Mouse (Mus musculus) stomach, postnatal 0 days (tissue): ENCODE measurements around the gene Ppp3ca. TPM values are rescaled to one million over a fixed set of nuclear protein-coding genes. Genes with fewer than 3 reads are reported as not detected.

ENCODE experiments used
- ATAC-seq: fragments of 200-750 bp; cut with Nextera tagmentation; 2 replicates; pipeline ENCODE4 v1.8.0; 2017; ENCODE audit not compliant: low FRiP score, low TSS enrichment
- DNase-seq: peaks from one replicate; pipeline ENCODE4 v3.0.0-alpha.2; 2016; ENCODE audit warnings: low spot score
- H3K27ac ChIP-seq: fragments of 300-500 bp; sonication (generic); replicated peaks from 2 replicates; pipeline ENCODE4 v1.5.1; 2014; ENCODE audit warnings: mild to moderate bottlenecking, control low read depth
- H3K27me3 ChIP-seq: fragments of 300-500 bp; sonication (generic); 2 replicates; pipeline ENCODE4 v1.6.1; 2014; ENCODE audit warnings: low read length; ENCODE audit not compliant: control insufficient read depth, insufficient read depth
- H3K36me3 ChIP-seq: fragments of 300-500 bp; sonication (generic); 2 replicates; pipeline ENCODE4 v1.6.1; 2014; ENCODE audit warnings: low read length, mixed read lengths; ENCODE audit not compliant: control insufficient read depth, insufficient read depth
- H3K4me1 ChIP-seq: fragments of 300-500 bp; sonication (generic); replicated peaks from 2 replicates; pipeline ENCODE4 v1.6.1; 2014; ENCODE audit warnings: antibody characterized with exemption; ENCODE audit not compliant: control insufficient read depth, insufficient read depth
- H3K4me2 ChIP-seq: fragments of 300-500 bp; sonication (generic); replicated peaks from 2 replicates; pipeline ENCODE4 v1.6.1; 2014; ENCODE audit warnings: low read depth, mild to moderate bottlenecking, control low read depth, moderate library complexity
- H3K4me3 ChIP-seq: fragments of 300-500 bp; sonication (generic); 2 replicates; pipeline ENCODE4 v1.5.1; 2014; ENCODE audit warnings: low read depth, low read length, control low read depth
- H3K9ac ChIP-seq: fragments of 300-500 bp; sonication (generic); 2 replicates; pipeline ENCODE4 v1.6.1; 2014; ENCODE audit warnings: mild to moderate bottlenecking, low read length, control low read depth, mixed read lengths
- H3K9me3 ChIP-seq: fragments of 300-500 bp; sonication (generic); 2 replicates; pipeline ENCODE4 v1.6.1; 2016; ENCODE audit warnings: low read length; ENCODE audit not compliant: control insufficient read depth
- CTCF ChIP-seq: IDR thresholded peaks from 2 replicates; pipeline ENCODE4 v1.5.1; 2016; ENCODE audit warnings: antibody characterized with exemption, low read depth, mild to moderate bottlenecking, moderate library complexity
- EP300 ChIP-seq: optimal IDR thresholded peaks from 2 replicates; pipeline ENCODE3; 2016; ENCODE audit warnings: antibody characterized with exemption
- WGBS: fragments of 180-500 bp; shearing (Covaris S2); extraction: QIAGEN DNeasy Blood & Tissue Kit; methylation state at CpG from one replicate; pipeline ENCODE4 v1.1.7; 2014; 5-methylcytosine and 5-hydroxymethylcytosine counted together
- polyA plus RNA-seq: library from polyadenylated mRNA; unstranded; fragments of >200 nt; fragmentation: Nextera tagmentation; extraction: Ambion mirVana; gene quantifications from 2 replicates; pipeline ENCODE4 v1.2.1, GENCODE M21; 2015

Gene Ppp3ca
- polyA plus RNA-seq, 1 experiment from 2014 or later, result 50.2 TPM

- WGBS, result 72% methylated on average over 4 of the region's 4 CpGs
- Histone ChIP-seq H3K27me3 (no peaks in the 10 kb centered on the region), H3K9me3 (no peaks in the 10 kb centered on the region), H3K27ac (no peak overlapping the region), H3K4me1 (no peaks in the 10 kb centered on the region), H3K4me3 (no peak overlapping the region), H3K4me2 (no peak overlapping the region), H3K9ac (no peak overlapping the region), H3K36me3 (no peaks in the 10 kb centered on the region)
- DNase-seq (no peak), ATAC-seq (no peak)
- TF ChIP-seq CTCF (no peak), EP300 (no peak)
Observed at GRCm38 (mm10) chr3:136853596-136853995, 183.7 kb downstream of the Ppp3ca start.

GRCm38 (mm10) chr3:136855996-136856395 lies 186.1 kb downstream of the Ppp3ca start:
- Histone ChIP-seq H3K9ac (no peak overlapping the region), H3K27ac (no peak overlapping the region), H3K36me3 (no peaks in the 10 kb centered on the region), H3K4me1 (no peaks in the 10 kb centered on the region), H3K9me3 (no peaks in the 10 kb centered on the region), H3K27me3 (no peaks in the 10 kb centered on the region), H3K4me2 (no peak overlapping the region), H3K4me3 (no peak overlapping the region)
- no peak for DNase-seq
- TF ChIP-seq CTCF (no peak), EP300 (no peak)
- WGBS, result 57% methylated on average over 4 of the region's 4 CpGs
- no peak for ATAC-seq

- Histone ChIP-seq H3K4me3 (no peak overlapping the region), H3K4me1 (no peaks in the 10 kb centered on the region), H3K9ac (no peak overlapping the region), H3K27me3 (no peaks in the 10 kb centered on the region), H3K4me2 (no peak overlapping the region), H3K9me3 (no peaks in the 10 kb centered on the region), H3K36me3 (no peaks in the 10 kb centered on the region), H3K27ac (no peak overlapping the region)
- DNase-seq, result peak; percentile 19
- ATAC-seq, result peak; percentile 94
- TF ChIP-seq EP300 (no peak), CTCF (no peak)
- WGBS, result 32% methylated on average over 11 of the region's 11 CpGs
Observed at GRCm38 (mm10) chr3:136862051-136862837, 192.3 kb downstream of the Ppp3ca start.

- Histone ChIP-seq H3K4me2 (no peak overlapping the region), H3K36me3 (no peaks in the 10 kb centered on the region), H3K27me3 (no peaks in the 10 kb centered on the region), H3K27ac (no peak overlapping the region), H3K9ac (no peak overlapping the region), H3K4me3 (no peak overlapping the region), H3K9me3 (no peaks in the 10 kb centered on the region), H3K4me1 (no peaks in the 10 kb centered on the region)
- WGBS, result 85% methylated on average over 5 of the region's 5 CpGs
- peak; percentile 36; the same call in 1 of the 2 replicates for TF ChIP-seq CTCF
- TF ChIP-seq EP300, result no peak
- no peak for ATAC-seq
- no peak for DNase-seq
Observed at GRCm38 (mm10) chr3:136863127-136863526, 193.2 kb downstream of the Ppp3ca start.

GRCm38 (mm10) chr3:136864306-136864705 lies 194.4 kb downstream of the Ppp3ca start:
- no peaks in the 10 kb centered on the region for H3K4me1 ChIP-seq
- no peak overlapping the region for H3K27ac ChIP-seq
- no peak overlapping the region for H3K4me2 ChIP-seq
- DNase-seq, result no peak
- H3K9ac ChIP-seq, result no peak overlapping the region
- no peaks in the 10 kb centered on the region for H3K27me3 ChIP-seq
- no peaks in the 10 kb centered on the region for H3K36me3 ChIP-seq
- H3K9me3 ChIP-seq, result no peaks in the 10 kb centered on the region
- no peak for ATAC-seq
- TF ChIP-seq CTCF, result no peak
- TF ChIP-seq EP300, result no peak
- H3K4me3 ChIP-seq, result no peak overlapping the region

- no peaks in the 10 kb centered on the region for H3K27me3 ChIP-seq
- H3K36me3 ChIP-seq, result no peaks in the 10 kb centered on the region
- ATAC-seq (no peak), DNase-seq (no peak)
- TF ChIP-seq CTCF, result no peak
- no peak for TF ChIP-seq EP300
- WGBS, result 88% methylated on average over 4 of the region's 4 CpGs
- H3K9me3 ChIP-seq, result no peaks in the 10 kb centered on the region
- H3K4me3 ChIP-seq, result no peak overlapping the region
- H3K27ac ChIP-seq, result no peak overlapping the region
- no peak overlapping the region for H3K9ac ChIP-seq
- H3K4me2 ChIP-seq, result no peak overlapping the region
- H3K4me1 ChIP-seq, result no peaks in the 10 kb centered on the region
Observed at GRCm38 (mm10) chr3:136865176-136865859, 195.4 kb downstream of the Ppp3ca start.
